Mouse (Mus musculus): ENCODE data around the gene Rab21. TPM values are rescaled to one million over a fixed set of nuclear protein-coding genes. Genes with fewer than 3 reads are reported as not detected.

Rab21 gene
- polyA plus RNA-seq, 1 experiment from 2014 or later, result 13.4 TPM

- no peaks in the 10 kb centered on the region for H3K4me1 ChIP-seq (replicated peaks; ENCODE audit: control insufficient read depth, insufficient read depth, low read length)
- DNase-seq (ENCODE audit: low spot score), result no peak
- no peak overlapping the region for H3K4me2 ChIP-seq (replicated peaks)
- ATAC-seq (ENCODE audit: low FRiP score), result no peak
- H3K27ac ChIP-seq, result no peak overlapping the region
- H3K4me3 ChIP-seq (replicated peaks; ENCODE audit: low read length), result no peak overlapping the region
- 88% methylated on average over 9 of the region's 9 CpGs for WGBS
- no peaks in the 10 kb centered on the region for H3K27me3 ChIP-seq (ENCODE audit: control insufficient read depth, insufficient read depth, low read length)
- H3K36me3 ChIP-seq (replicated peaks; ENCODE audit: control insufficient read depth, insufficient read depth), result peaks cover 84% of the 10 kb centered on the region
- H3K9ac ChIP-seq, result no peak overlapping the region
- H3K9me3 ChIP-seq (ENCODE audit: control insufficient read depth, low read length), result no peaks in the 10 kb centered on the region
Observed at GRCm38 (mm10) chr10:115296401-115296935, 18.9 kb downstream of the Rab21 start.

- Histone ChIP-seq H3K4me2 (replicated peaks) (no peak overlapping the region), H3K4me3 (replicated peaks; ENCODE audit: low read length) (no peak overlapping the region), H3K27me3 (ENCODE audit: control insufficient read depth, insufficient read depth, low read length) (no peaks in the 10 kb centered on the region), H3K9ac (no peak overlapping the region), H3K9me3 (ENCODE audit: control insufficient read depth, low read length) (no peaks in the 10 kb centered on the region), H3K36me3 (replicated peaks; ENCODE audit: control insufficient read depth, insufficient read depth) (peaks cover 83% of the 10 kb centered on the region), H3K27ac (no peak overlapping the region), H3K4me1 (replicated peaks; ENCODE audit: control insufficient read depth, insufficient read depth, low read length) (no peaks in the 10 kb centered on the region)
- DNase-seq (ENCODE audit: low spot score) (no peak), ATAC-seq (ENCODE audit: low FRiP score) (no peak)
- WGBS, result 92% methylated on average over 3 of the region's 3 CpGs
Observed at GRCm38 (mm10) chr10:115295162-115295561, 20.2 kb downstream of the Rab21 start.

- Histone ChIP-seq H3K4me1 (replicated peaks; ENCODE audit: control insufficient read depth, insufficient read depth, low read length) (no peaks in the 10 kb centered on the region), H3K4me2 (replicated peaks) (no peak overlapping the region), H3K27ac (no peak overlapping the region), H3K9ac (no peak overlapping the region), H3K27me3 (ENCODE audit: control insufficient read depth, insufficient read depth, low read length) (no peaks in the 10 kb centered on the region), H3K4me3 (replicated peaks; ENCODE audit: low read length) (no peak overlapping the region), H3K36me3 (replicated peaks; ENCODE audit: control insufficient read depth, insufficient read depth) (peaks cover 83% of the 10 kb centered on the region), H3K9me3 (ENCODE audit: control insufficient read depth, low read length) (no peaks in the 10 kb centered on the region)
- WGBS, result 77% methylated on average over 7 of the region's 7 CpGs
- DNase-seq (ENCODE audit: low spot score), result no peak
- no peak for ATAC-seq (ENCODE audit: low FRiP score)
Observed at GRCm38 (mm10) chr10:115294715-115295114, 20.7 kb downstream of the Rab21 start.

GRCm38 (mm10) chr10:115293946-115294345, 21.4 kb downstream of the Rab21 start:
- peaks cover 81% of the 10 kb centered on the region for H3K36me3 ChIP-seq (replicated peaks; ENCODE audit: control insufficient read depth, insufficient read depth)
- H3K9me3 ChIP-seq (ENCODE audit: control insufficient read depth, low read length), result no peaks in the 10 kb centered on the region
- no peak for DNase-seq (ENCODE audit: low spot score)
- no peaks in the 10 kb centered on the region for H3K4me1 ChIP-seq (replicated peaks; ENCODE audit: control insufficient read depth, insufficient read depth, low read length)
- H3K27me3 ChIP-seq (ENCODE audit: control insufficient read depth, insufficient read depth, low read length), result no peaks in the 10 kb centered on the region
- H3K27ac ChIP-seq, result no peak overlapping the region
- no peak overlapping the region for H3K9ac ChIP-seq
- WGBS, result 89% methylated on average over 7 of the region's 7 CpGs
- no peak for ATAC-seq (ENCODE audit: low FRiP score)
- H3K4me2 ChIP-seq (replicated peaks), result no peak overlapping the region
- no peak overlapping the region for H3K4me3 ChIP-seq (replicated peaks; ENCODE audit: low read length)

- ATAC-seq (ENCODE audit: low FRiP score) (no peak), DNase-seq (ENCODE audit: low spot score) (no peak)
- H3K36me3 ChIP-seq (replicated peaks; ENCODE audit: control insufficient read depth, insufficient read depth), result peaks cover 87% of the 10 kb centered on the region
- H3K4me2 ChIP-seq (replicated peaks), result no peak overlapping the region
- no peak overlapping the region for H3K27ac ChIP-seq
- 96% methylated on average over 9 of the region's 9 CpGs for WGBS
- no peaks in the 10 kb centered on the region for H3K27me3 ChIP-seq (ENCODE audit: control insufficient read depth, insufficient read depth, low read length)
- no peak overlapping the region for H3K9ac ChIP-seq
- no peaks in the 10 kb centered on the region for H3K4me1 ChIP-seq (replicated peaks; ENCODE audit: control insufficient read depth, insufficient read depth, low read length)
- no peak overlapping the region for H3K4me3 ChIP-seq (replicated peaks; ENCODE audit: low read length)
- H3K9me3 ChIP-seq (ENCODE audit: control insufficient read depth, low read length), result no peaks in the 10 kb centered on the region
Observed at GRCm38 (mm10) chr10:115290671-115291070, 24.7 kb downstream of the Rab21 start.

- Histone ChIP-seq H3K36me3 (replicated peaks; ENCODE audit: control insufficient read depth, insufficient read depth) (peaks cover 71% of the 10 kb centered on the region), H3K9ac (no peak overlapping the region), H3K27ac (no peak overlapping the region), H3K4me1 (replicated peaks; ENCODE audit: control insufficient read depth, insufficient read depth, low read length) (no peaks in the 10 kb centered on the region), H3K4me3 (replicated peaks; ENCODE audit: low read length) (no peak overlapping the region), H3K27me3 (ENCODE audit: control insufficient read depth, insufficient read depth, low read length) (no peaks in the 10 kb centered on the region), H3K4me2 (replicated peaks) (no peak overlapping the region), H3K9me3 (ENCODE audit: control insufficient read depth, low read length) (no peaks in the 10 kb centered on the region)
- no peak for ATAC-seq (ENCODE audit: low FRiP score)
- DNase-seq (ENCODE audit: low spot score), result no peak
- WGBS, result 95% methylated on average over 8 of the region's 8 CpGs
Observed at GRCm38 (mm10) chr10:115288856-115289255, 26.5 kb downstream of the Rab21 start.

GRCm38 (mm10) chr10:115284170-115284569, 31.2 kb downstream of the Rab21 start:
- H3K4me3 ChIP-seq (replicated peaks; ENCODE audit: low read length), result no peak overlapping the region
- no peaks in the 10 kb centered on the region for H3K4me1 ChIP-seq (replicated peaks; ENCODE audit: control insufficient read depth, insufficient read depth, low read length)
- no peak overlapping the region for H3K4me2 ChIP-seq (replicated peaks)
- H3K27me3 ChIP-seq (ENCODE audit: control insufficient read depth, insufficient read depth, low read length), result no peaks in the 10 kb centered on the region
- H3K27ac ChIP-seq, result no peak overlapping the region
- 83% methylated on average over 10 of the region's 10 CpGs for WGBS
- DNase-seq (ENCODE audit: low spot score) (no peak), ATAC-seq (ENCODE audit: low FRiP score) (no peak)
- no peak overlapping the region for H3K9ac ChIP-seq
- H3K9me3 ChIP-seq (ENCODE audit: control insufficient read depth, low read length), result no peaks in the 10 kb centered on the region
- peaks cover 27% of the 10 kb centered on the region for H3K36me3 ChIP-seq (replicated peaks; ENCODE audit: control insufficient read depth, insufficient read depth)

- no peak for ATAC-seq (ENCODE audit: low FRiP score)
Observed at GRCm38 (mm10) chr10:115281381-115281780, 34.0 kb downstream of the Rab21 start.

GRCm38 (mm10) chr10:115271649-115272048, 43.7 kb downstream of the Rab21 start:
- no peaks in the 10 kb centered on the region for H3K4me1 ChIP-seq (replicated peaks; ENCODE audit: control insufficient read depth, insufficient read depth, low read length)
- ATAC-seq (ENCODE audit: low FRiP score), result no peak
- WGBS, result 60% methylated on average over 5 of the region's 5 CpGs
- H3K27ac ChIP-seq, result no peak overlapping the region
- H3K36me3 ChIP-seq (replicated peaks; ENCODE audit: control insufficient read depth, insufficient read depth), result no peaks in the 10 kb centered on the region
- no peak overlapping the region for H3K9ac ChIP-seq
- no peak overlapping the region for H3K4me2 ChIP-seq (replicated peaks)
- no peak overlapping the region for H3K4me3 ChIP-seq (replicated peaks; ENCODE audit: low read length)
- H3K27me3 ChIP-seq (ENCODE audit: control insufficient read depth, insufficient read depth, low read length), result no peaks in the 10 kb centered on the region
- no peak for DNase-seq (ENCODE audit: low spot score)
- no peaks in the 10 kb centered on the region; the same call in 1 of the 2 replicates for H3K9me3 ChIP-seq (ENCODE audit: control insufficient read depth, low read length)

More at GRCm38 (mm10) chr10:115281381-115281780, 34.0 kb downstream of the Rab21 start:
- Histone ChIP-seq H3K4me2 (replicated peaks) (no peak overlapping the region), H3K27me3 (ENCODE audit: control insufficient read depth, insufficient read depth, low read length) (no peaks in the 10 kb centered on the region), H3K4me1 (replicated peaks; ENCODE audit: control insufficient read depth, insufficient read depth, low read length) (no peaks in the 10 kb centered on the region), H3K4me3 (replicated peaks; ENCODE audit: low read length) (no peak overlapping the region), H3K27ac (no peak overlapping the region), H3K9me3 (ENCODE audit: control insufficient read depth, low read length) (no peaks in the 10 kb centered on the region), H3K9ac (no peak overlapping the region), H3K36me3 (replicated peaks; ENCODE audit: control insufficient read depth, insufficient read depth) (peaks cover 5% of the 10 kb centered on the region)
- no peak for DNase-seq (ENCODE audit: low spot score)
- 94% methylated on average over 10 of the region's 10 CpGs for WGBS
